Mouse (Mus musculus) NIH3T3 (cell line): ENCODE measurements around the gene Atp8a2.

ENCODE experiments used
- DNase-seq: peaks from one replicate; pipeline ENCODE4 v3.0.0-alpha.2; 2012; ENCODE audit warnings: low read depth

Gene Atp8a2

DNA sequence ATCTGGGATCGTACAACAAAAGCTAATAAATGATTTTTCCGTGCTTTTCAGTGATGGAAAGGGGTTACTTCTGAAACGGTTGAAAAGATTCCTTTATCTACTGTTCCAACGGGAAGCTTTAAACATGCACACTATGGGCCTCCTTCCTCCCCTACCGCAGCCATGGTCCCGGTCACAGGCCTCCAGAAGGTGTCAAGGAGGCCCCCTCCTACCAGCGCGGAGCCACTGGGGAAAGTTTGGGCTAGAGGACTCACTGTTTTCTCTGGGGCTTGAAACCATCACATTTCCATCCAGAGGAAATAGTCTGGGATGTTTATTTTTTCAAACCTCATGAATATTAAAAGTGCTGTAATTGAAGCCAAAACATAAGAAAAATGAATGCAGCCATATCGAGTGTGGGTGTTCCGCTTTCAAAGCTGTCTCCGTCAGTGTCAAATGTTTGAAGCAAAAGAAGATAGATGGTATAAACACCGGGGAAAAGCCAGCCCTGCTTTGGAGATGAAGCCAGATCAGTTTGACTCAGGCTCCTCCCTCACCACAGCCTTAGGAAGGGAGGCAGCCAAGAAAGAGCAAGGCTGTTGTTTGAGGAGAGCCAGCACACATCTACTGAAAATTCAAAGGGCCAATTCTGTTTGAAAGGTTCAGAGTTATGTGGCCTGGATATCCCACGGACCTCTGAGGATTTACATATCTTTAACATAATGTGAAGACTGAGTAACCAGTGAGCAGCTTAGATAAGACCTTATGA is 481.1 kb downstream of the Atp8a2 start:
- no peak for DNase-seq

DNA sequence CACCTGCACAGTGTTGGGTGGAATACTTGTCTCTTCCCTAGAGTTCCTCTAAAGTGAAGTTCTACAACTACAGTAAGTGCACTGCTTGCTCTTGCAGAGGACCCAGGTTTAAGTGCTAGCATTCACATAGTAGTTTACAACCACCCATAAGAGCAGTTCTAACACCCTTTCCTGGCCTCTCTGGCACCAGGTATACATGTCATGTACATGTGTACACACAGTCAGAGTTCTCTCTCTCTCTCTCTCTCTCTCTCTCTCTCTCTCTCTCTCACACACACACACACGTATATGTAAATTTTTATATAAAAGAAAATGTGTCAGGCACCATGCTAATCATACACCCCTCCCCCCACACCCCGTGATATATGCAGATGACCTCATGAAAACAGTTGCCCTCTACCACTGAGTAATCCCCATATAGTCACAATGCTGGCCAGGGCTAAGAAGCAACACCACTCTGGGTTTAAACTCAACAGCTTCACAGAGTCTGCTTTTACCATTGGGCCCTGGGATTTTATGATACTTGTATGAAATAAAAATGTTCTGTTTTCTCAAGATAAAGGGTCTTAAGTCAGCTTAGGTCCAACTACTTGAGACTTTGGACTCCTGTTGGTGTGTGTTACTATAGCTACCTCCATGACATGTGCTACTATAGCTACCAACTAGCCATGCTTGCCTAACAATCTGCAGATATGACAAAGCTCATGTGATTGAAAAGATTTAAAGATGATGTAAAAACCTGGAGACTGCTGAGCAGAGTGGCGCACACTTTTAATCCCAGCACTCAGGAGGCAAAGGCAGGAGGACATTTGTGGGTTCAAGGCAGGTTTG is 487.3 kb downstream of the Atp8a2 start:
- DNase-seq, result no peak

DNA sequence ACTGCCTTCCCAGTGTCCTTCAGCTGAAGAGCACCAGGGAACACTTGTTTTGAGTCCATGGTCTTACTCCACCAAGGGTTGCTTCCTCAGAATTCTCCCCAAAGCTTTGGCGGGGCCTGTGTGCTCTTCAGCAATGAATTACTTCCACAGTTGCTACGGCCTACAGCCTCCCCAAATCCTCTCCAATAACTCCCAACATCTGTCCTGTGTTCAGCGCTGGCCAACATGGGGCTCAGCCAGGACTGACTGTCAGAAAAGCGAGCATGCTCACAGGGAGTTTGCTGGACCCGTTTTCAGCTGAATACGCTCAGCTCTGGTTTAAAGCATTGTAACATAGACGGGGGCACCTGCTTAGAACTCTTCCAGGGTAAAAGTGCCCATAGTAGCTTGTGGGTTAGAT is 489.0 kb downstream of the Atp8a2 start:
- DNase-seq, result no peak

DNA sequence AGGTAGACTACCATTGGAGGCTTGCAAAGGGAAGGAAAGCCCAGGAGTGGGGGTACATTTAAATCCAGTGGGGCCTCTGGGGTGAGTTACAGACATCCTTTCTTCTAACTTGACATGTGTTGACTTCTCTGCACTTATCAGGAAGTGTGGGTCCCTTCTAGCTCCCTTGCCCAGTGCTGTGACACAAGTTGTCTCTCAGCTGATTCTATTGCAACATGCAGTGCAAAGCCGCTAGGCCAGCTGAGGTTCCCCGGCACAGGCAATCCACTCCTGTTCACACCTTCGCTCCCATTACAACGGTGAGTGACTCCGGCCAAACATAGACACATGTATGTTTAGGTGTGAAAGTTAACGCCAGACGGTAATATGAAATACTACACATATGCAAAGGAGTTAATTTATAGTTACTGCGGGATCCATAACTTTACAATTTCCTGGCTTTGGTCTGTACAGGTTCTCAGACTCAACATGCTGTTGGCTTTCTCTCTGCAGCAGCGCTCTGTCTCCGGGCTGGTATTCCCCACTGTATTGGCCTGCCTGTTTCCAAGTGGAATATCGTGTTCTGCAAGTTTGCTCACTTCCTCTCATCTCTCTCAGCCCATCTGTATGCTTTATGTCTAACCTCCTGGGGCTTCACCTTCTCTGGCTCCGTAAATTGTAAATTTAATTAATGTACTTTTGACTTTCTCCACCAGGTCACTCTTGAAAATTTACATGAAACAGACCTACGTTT is 491.5 kb downstream of the Atp8a2 start:
- DNase-seq, result no peak

DNA sequence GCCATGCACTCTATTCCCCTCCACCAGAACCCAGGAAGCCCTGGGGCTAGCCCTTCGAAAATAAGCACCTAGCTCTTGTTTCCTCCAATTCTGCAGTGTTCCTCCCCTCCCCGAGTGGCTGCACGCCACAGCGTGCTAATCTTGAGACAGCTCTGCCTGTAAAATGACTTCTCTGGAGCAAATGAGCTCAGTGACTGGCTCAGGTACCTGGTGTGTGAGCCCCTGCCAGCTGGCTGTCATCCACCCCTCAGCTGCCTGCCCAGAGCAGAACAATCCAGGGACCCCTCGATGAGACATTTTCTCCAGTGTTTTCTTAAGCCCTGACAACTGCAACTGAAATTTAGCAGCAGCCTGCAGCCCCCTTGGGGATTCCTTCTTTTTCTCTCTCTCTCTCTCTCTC is 495.5 kb downstream of the Atp8a2 start:
- DNase-seq, result no peak

DNA sequence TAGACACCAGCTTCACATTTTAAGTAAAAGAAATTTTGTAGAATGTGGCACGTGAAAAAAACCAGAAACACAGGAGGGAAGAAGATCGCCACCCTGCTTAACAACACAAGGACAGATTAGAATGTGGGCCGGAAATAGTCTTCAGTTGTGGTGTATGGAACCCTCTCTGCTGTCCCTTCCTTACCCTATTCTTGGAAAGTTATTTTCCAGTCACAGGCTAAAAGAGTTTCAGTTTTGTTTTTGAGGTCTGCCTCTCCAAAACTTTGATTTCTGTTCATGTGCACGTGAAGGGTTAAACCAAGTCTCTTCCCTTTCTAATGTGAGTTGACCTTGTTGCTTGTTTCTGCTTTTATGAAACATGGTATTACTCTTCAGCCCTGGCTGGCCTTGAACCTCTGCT is 501.8 kb downstream of the Atp8a2 start:
- no peak for DNase-seq

DNA sequence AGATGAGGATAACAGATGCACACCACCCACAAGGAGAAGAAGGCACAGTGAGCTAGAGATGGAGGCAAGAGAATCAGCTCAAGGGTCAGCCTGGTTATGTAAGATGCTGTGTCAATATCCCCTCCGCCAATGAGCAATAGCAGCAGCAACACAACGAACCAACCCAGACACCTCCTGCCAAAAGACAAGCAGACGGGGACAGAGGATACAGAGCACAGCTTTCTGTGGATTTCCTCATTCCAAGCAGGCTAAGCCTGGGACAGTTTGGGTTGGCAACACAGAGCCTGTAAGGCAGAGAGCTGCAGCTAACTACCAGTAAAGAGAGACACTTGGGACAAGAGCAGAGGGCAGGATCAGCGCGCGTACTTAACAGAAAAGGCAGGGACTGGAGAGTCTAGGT is 504.8 kb downstream of the Atp8a2 start:
- no peak for DNase-seq

DNA sequence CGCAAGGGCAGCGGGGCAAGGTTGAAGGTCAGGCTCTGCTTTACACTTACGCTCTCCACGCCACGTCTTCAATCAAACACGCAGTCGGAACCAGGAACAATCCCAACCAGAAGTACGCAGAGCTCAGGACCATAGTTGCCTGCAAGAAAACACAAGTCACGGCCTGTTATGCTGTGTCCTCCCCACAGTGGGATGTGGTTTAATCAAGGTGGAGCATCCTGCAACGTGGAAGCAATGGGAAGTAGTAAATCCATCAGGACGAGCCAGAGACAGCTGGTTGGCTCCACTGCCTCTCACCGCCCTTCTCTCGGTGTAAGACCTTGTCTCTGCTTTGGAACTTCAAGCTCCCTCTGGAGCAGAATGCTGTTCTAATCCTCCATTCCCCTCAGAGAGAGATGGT is 505.6 kb downstream of the Atp8a2 start:
- DNase-seq, result no peak

DNA sequence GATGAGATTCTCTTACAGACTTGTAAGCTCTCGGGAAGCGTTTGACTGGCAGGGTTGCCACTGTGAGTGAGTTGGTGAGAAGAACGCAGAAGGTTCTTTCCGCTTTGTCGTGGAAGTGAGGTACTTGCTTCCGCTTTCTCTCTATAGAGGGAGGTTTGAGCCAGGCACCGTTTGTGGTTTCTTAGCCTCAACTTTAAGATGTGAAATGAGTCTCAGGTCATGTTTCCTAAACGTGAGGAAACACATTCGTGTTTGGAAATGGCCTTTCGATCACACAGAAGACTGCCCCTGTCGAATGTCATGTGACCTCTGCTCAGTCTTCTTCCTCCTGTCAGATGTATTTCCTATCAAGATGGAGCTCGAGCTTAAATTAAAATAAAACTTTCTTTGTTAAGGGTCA is 506.0 kb downstream of the Atp8a2 start:
- DNase-seq, result no peak

DNA sequence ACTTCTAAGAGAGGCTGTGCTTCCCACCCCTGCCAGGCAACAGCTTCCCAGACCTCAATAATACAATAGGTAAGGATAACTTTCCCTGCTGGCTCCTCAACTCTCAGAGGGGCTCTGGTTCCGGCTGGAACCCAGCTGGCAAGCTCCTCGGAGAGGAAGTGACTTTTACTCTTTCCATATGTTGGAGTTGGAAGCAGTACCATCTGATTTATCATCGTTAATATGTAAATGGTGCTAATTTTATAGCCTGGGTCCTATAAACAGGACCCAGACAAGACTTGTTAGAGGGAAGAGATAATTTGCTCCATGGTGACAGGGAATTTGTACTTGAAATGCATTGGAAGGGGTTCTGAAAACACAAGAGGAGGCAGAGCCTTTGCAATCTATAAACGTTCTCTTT is 507.4 kb downstream of the Atp8a2 start:
- DNase-seq, result no peak

DNA sequence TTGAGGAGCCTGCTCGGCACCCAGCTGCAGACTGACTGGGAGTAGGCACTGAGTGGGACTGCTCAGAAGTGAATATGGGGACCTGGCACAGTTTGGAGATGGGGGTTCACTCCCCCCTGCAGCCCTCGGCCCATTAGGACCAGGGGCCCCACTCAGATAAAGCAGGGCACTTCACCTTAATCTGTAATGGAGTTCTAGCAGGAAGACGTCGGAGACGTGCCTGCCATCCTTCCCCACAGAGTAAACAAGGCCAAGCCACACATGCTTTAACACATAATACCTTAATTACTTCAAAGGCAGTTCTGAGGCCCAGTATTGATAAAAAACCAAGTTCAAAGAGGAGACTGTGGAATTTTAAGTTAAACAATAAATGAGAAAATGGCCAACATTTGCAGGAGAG is 510.8 kb downstream of the Atp8a2 start:
- DNase-seq, result no peak

DNA sequence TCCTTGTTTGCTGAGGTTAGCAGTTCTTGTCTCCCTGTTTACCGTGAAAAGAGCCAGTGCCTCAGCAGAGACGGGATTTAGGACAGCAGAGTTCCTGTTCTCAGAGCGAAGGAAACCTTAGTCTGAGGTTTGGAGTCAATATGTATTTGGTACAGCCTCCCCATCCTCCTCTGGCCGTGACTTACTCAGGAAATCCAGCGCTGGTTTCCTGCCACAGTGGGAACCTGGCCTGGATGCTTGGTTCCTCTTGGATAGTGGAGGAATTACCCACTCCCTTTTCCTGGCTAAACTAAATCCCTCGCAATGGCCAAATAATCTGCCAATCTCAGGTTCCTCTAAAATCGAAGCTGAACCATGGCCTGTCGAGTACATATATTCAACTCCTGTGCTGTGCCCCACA is 511.6 kb downstream of the Atp8a2 start:
- DNase-seq, result no peak

DNA sequence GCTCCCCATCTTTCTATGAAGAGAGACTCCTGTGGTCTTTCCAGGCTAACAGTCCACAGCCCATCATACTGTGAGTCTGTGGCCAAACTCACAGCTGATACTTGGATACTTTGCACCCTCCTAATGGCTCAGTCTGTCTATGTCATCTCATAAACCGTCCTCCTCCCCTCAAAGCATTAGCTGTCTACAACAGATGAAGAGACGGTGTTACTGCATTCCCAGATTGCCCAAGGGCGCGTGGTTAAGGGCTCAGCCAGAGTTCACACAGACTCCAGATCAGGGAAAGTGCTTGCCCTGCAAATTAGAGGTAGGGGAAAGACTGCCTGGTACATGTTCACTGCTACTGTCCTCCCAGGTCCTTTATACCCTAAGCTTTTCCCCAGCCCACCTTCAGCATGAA is 515.1 kb downstream of the Atp8a2 start:
- no peak for DNase-seq

DNA sequence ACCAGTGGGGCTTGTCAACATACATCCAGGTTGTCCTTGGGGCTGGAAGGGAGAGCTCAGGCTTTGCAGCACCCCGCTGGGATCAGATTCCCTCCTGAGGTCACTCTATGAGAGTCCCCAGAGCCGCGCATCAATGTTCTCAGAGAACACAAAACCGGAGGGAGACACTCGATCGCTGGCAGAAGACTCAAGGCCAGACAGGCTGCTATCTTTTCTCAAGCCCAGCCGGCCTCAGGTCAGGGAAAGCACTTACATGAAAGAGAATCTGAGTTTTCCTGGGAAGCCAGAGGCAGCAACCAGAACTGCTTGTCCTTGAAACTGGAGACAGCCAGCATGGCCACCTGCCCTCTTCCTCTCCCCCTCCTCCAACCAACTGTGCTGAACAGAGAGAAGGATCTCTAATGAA is 519.4 kb downstream of the Atp8a2 start:
- no peak for DNase-seq

DNA sequence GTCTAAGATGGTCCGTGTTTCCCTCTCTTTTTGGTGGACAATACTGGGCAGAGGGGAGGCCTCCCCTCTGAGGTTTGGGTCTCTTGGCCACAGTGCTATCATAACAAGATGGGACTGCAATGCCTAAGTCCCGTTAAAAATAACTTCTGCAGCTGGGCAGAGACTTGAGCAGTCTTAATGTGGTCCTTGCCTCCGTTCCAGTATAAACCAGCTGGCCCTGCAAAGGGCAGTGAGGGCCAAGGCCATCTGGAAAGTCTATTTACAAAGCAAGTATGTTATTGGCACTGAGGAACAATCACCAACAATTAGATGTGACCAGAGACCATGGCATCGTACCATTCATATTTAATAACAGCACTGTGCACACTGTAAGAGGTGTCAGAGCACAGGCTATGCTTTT is 521.6 kb downstream of the Atp8a2 start:
- no peak for DNase-seq

DNA sequence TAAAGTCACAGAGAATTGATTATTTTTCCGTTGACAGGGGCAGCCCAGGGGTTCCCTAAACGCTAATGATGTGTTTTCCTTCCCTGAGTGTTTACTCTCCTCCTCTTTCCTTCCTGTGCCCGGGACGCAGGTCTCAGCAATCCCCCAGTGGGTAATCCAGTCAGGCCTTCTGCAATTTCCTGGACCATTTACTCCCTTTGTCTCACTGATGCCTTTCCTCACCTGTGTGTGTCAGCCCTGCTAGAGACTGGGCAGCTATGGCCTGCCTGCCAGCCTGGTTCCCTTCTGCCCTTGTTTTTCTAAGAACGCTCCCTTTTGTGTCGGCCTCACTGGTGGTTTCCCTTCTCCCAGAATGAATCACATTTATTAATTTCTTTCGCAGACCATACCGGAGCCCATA is 522.4 kb downstream of the Atp8a2 start:
- no peak for DNase-seq

DNA sequence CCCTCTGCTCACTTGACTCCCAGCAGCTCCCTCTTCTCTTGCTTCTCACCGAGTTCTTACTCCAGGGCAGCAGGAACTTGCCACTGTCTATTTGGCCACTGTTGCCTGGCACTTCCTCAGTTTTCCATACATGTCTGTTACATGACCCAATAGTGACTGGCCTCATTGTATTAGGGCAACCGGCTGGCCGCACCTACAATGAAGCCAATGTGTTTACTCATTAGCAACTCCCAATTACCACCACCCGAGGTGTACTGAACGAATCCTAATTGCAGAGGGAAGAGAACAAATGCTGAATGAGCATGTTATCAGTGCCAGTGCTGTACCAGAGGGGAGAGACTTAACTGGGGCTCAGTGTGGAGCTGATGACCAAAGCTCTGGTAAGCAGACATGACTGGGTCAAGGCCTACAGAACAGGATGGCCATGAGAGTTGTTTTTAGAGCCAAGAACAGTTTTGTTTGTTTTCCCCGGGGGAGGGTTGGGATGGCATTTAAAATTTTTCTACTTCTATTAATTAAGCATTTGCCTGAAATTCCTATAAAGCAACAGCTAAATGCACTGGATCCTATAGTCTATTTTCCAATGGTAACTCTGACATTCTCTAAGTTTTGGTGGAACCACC is 524.0 kb downstream of the Atp8a2 start:
- no peak for DNase-seq

DNA sequence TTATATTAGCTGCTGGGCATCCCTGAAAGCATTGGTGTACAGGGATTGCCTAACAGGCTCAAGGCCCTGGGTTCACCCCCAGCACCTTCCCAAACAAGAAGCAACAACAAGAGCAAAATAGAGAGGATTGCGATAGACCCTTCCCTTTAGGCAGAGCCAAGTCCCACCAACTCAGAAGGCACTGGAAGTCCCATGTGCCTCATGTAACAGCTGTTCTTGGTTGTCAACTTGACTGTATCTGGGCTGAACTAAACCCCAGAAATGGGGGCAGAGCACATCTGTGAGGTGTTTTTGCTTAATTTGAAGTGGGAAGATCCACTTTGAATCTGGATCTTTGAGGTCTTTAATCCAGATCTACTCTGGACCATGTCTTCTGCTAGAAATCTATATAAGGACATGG is 539.9 kb downstream of the Atp8a2 start:
- DNase-seq, result no peak

DNA sequence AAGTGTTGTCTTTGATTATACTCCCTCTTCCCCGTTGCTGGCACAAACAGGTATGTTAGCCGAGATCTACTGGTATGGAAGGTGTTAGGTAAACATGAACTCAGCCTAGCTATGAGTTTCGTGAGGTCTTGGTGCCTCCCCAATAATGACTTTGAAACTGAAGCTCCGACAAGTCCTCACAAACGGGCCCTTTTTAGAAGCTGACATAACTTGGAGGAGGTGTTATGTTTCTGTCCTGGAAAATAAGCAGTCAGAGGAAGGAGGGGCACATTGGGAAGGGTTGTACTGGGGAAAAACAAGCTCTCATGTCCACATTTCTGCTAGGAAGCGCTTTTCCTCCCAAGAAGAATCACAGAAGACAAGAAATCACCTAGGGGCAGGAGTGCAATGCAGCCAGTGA is 540.4 kb downstream of the Atp8a2 start:
- no peak for DNase-seq

DNA sequence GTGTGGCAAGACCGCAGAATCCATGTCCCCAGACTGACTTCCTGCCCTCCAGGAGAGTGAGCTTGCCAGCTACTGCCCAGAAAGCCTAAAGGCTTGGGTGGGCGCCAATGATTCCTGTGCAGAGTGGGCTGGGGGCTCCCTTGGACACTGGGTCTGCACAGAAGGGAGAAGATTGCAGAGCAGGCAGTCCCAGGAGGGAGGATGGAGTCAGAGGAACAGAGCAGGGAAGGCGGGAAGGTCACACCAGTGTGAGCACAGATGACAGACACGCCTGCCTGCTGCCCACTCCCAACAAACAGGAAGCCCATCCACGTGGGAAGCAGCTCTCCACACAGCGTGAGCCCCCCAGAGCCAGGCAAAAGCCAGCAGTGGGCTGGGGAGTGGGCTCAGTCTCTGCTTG is 547.6 kb downstream of the Atp8a2 start:
- DNase-seq, result no peak

DNA sequence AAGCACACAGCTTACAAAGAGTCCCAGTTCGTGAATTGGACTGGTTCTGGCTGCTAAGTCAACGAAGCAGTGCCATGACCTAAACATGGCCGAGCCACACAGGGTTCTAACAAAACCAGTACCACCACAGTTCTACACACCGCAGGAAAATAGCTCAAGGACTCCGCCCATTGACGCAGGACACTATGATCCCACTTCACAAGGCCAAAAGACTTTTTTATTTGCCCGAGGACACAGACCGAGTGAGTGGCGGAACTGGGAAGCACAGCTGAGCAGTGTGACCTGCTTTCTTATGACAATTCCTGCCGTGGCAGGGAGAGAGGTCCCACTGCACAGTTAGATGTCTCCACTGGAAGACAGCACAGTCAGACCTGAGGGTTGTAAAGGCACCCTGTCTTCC is 548.4 kb downstream of the Atp8a2 start:
- DNase-seq, result no peak

DNA sequence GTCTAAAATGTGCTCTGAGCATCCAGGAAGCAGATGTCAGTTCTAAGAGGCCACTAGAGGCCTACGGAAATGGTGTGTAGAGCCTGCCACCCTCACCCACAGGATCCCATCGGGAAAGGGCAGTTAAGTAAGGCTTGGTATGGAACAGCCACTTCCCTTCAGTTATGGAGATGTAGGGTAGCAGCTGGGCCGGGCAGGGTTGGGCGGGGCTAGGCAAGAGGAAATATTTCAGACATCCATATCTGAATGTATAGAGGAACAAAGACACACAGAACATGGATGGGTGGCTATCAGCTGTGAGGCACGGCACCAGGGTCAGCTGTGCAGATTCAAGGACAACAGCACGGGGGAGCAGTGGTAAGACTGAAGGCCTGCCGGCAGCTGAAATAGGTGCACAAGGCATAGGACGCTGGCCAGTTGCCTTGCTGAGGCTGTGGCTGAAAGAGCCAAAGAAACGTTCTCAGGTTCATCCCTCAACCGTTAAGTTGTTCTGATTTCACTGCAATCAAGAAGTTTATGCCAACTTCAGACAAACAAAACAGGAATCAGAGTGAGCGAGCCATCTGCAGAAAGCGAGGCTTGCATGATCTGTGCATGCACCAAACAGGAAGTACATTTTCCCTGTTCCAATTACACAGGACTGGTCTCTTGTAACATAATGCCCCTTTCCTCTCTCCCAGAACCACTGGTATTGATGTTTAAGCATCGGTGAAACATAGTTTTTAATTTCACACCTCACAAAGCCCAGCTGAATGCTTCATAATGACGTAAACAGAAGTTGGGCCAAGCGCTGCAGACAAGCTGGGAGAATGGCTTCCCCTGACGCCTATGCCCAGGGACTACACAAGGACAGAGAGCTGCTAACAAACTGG is 549.9 kb downstream of the Atp8a2 start:
- no peak for DNase-seq
